Mouse (Mus musculus) kidney, adult 2 months (tissue): ENCODE measurements around the gene Exosc5.

Source experiments
- CTCF ChIP-seq: fragments of 200-500 bp; conservative IDR thresholded peaks from 2 replicates; pipeline ENCODE4 v1.5.1; 2011; ENCODE audit warnings: low read depth, mild to moderate bottlenecking, control low read depth, low read length, moderate library complexity, mixed read lengths; ENCODE audit not compliant: insufficient read depth, insufficient read length
- POLR2A ChIP-seq: fragments of 200-500 bp; IDR thresholded peaks from one replicate; pipeline ENCODE4 v1.6.1; 2011; ENCODE audit warnings: low read depth, low read length, control low read depth

DNA sequence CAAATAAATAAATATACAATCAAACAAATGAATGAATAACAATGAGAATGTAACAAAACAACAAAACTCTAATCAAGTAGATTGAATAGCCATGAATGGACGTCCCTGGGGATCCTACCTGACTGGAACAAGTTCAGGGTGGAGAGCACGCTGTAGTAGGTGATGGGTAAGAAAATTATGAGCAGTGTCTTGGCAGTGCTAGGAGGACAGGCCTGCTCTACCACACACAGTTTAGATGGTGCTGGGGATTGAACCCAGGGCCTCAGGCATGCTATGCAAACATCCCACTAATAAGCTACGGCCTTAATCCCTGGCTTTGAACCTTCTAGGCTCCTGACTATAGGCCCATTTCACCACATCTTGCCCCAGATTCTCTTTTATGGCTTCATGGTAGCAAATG lies 58.5 kb downstream of the Exosc5 start:
- TF ChIP-seq POLR2A (no peak), CTCF (no peak)
